Mouse (Mus musculus) layer of hippocampus, postnatal 14 days (tissue): ENCODE measurements around the gene Prox2. TPM values are rescaled to one million over a fixed set of nuclear protein-coding genes. Genes with fewer than 3 reads are reported as not detected.

Experiments used
- DNase-seq, 2 experiments: peaks; one replicate each; pipeline ENCODE4 v3.0.0; 2021 to 2022; ENCODE audit warnings: low spot score in 2 of 2, mixed read lengths in 1 of 2
- total RNA-seq, 2 experiments: library from RNA; stranded (reverse); gene quantifications; 2 replicates each; pipeline ENCODE4 v1.2.3; 2021

Prox2 gene
- total RNA-seq, 2 experiments from 2014 or later: 2.1 to 2.4 TPM

GRCm38 (mm10) chr12:85134043-85134794 lies 23.7 kb upstream of the Prox2 start:
- no peak for DNase-seq

GRCm38 (mm10) chr12:85131361-85131760 lies 20.8 kb upstream of the Prox2 start:
- DNase-seq: no peak

GRCm38 (mm10) chr12:85129426-85129978 lies 18.9 kb upstream of the Prox2 start:
- no peak for DNase-seq

- DNase-seq: no peak
Measured at GRCm38 (mm10) chr12:85126986-85127603, 16.5 kb upstream of the Prox2 start.

GRCm38 (mm10) chr12:85124751-85125150 lies 14.2 kb upstream of the Prox2 start:
- DNase-seq: no peak

GRCm38 (mm10) chr12:85123645-85124044 lies 13.1 kb upstream of the Prox2 start:
- DNase-seq: no peak

- DNase-seq: no peak
Measured at GRCm38 (mm10) chr12:85123108-85123530, 12.6 kb upstream of the Prox2 start.

DNA sequence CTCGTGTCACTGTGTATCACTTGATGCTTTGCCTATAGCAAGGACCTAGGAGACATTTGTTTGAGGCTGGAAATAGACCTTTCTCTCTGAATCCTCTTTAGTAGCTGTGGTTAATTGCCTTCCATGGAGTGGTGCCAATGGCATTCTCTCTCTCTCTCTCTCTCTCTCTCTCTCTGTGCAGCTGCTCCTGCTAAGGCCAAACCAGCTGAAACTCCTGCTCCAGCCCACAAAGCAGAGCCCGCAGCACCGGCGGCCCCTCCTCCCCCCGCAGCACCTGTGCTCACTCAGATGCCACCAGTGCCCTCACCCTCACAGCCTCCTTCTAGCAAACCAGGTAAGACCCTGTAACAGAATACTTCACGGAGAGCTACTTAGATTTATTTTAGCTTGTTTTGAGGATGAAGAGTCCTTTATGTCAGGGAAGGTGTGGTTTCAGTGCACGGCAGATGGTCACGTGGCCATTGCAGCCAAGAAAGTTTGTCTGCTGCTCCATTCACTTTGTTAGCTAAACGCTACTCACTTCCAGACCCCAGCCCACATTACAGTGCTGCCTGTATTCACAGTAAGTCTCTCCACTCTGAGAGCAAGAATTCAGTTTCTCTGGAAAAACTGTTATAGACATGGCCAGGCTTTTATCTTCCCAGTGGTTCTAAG lies 11.4 kb upstream of the Prox2 start:
- DNase-seq: no peak

DNA sequence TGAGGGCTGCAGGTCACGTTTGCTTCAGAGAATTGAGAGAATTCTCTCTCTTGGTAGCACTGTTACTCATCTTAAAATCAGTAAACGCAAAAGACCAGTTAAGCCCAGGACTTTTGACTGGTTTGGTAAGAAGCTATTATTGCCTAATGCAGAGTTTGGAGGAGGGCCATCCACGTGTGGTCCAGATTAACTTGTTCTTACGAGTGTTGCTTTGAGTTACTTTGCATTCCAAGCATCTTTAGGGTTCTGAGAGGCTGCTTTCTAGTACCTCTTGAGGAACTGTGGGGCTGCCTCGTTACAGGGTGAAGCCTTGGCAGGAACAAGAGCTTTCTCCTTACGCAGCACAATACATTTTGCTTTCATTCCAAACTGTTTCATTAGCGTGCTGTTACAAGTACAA lies 5.1 kb upstream of the Prox2 start:
- no peak for DNase-seq

DNA sequence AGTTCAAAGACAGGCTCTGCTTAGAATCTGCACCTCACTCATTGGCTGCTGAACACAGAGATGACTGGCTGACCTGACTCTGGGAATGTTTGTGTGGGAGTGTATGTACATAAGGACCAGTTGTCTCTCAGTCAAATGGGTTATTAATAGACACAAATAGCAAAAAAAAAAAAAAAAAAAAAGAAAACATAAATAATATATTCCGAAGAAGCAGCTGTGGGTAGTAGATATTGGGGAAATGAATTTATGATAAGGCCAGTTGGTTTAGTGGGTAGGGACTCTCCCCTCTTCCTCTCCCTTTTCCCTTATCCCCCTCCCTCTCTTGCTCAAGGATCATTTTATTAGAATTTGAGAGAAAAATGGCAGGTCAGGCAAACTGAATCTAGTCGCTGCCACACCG lies 3.4 kb upstream of the Prox2 start:
- no peak for DNase-seq

GRCm38 (mm10) chr12:85113337-85113736 lies 2.8 kb upstream of the Prox2 start:
- no peak for DNase-seq

DNA sequence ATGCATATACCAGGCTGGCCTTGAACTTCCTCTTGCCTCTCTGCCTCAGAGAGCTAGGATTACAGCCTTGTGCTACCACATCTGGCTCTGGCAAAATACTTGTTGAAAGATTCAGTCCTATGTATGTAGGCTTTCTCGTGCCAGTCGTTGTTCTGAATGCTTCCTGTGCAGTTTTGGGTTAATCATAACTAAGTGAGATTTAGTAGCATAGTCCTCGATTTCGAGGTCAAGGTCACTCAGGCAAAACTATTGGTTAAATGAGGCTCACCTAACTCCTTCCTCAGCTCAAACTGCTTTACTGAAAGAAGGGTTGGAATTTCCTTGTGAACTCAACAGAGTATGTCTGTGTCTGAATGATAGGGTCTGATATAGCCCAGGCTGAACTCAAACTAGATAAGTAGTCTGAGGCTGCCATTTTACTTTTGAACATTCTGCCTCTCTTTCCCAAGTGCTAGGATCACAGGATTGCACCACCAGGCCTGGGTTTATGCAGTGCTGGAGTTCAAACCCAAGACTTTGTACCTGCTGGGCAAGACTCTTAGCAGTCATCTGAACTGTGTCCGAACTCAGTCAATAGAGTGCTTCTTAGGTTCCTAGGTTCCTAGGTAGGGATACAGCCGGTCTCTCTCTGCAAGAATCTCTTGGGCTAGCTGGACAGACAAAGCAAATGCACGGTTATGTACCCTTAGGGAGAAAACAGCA lies 2.1 kb upstream of the Prox2 start:
- DNase-seq: no peak

DNA sequence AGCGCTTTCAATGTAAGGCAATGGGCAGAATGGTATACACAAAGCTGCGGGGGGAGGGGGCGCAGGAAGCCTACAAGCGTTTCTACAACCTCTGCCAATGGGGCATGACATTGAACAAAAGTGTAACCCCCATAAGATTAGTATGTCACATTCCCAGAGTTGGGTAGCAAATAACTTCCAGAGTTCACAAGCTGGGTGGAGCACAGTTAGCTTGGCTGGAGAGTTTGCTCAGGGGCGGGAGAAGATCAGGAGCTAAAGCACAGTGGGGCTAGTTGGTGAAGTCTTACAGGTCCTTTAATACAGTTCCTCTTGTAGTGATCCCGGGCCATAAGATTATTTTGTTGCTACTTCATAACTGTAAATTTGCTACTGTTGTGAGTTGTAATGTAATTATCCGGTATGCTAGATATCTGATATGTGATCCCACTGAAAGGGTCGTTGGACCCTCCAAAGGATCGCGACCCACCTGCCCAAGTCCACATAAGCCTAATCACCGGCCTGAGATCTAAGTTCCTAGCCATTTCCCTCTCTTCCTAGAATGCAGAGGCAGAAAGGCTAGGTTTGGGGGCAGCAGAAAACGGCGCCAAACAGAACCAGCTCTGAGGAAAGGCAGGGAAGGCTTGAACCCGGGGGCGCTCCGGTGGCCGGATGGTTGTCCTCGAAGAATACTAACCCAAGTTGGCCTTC lies 405 bp downstream of the Prox2 start:
- DNase-seq: no peak

DNA sequence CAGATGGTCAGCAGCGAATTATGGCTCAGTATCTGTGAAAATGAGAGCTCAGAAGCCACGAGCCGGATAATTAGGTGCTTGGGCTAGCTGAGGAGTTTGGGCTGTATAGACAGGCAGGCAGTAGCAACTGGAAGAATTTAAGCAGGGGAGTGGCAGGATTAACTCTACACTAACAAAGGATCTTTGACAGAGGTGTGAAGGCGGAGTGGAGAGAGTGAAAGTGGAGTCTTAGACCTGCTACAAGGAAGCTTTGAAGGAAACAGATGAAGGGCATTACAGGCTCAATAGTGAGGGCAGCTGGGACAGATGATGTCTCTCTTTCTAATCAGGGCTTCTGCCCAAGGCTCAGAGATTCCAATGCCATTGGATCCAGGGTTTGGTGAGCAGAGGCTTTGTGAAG lies 1.1 kb downstream of the Prox2 start:
- DNase-seq: no peak

DNA sequence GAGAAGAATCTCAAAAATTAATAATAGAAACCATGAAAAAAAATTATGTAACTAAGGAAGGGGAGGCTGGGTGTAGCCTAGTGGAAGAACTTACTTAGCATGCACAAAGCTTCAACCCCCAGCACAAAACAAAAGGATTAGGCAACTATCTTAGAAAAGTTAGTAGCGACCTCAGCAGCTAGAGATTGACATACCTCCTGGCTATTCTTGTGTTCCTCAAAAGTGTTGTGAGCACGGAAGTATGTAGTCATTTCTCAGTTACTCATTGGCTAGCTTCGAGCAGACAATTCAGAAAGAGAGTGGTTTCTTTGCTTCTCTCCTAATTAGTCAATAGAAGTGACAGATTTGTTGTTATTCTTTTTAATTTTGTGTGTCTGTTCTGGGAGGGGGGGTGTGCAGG lies 1.9 kb downstream of the Prox2 start:
- no peak for DNase-seq

DNA sequence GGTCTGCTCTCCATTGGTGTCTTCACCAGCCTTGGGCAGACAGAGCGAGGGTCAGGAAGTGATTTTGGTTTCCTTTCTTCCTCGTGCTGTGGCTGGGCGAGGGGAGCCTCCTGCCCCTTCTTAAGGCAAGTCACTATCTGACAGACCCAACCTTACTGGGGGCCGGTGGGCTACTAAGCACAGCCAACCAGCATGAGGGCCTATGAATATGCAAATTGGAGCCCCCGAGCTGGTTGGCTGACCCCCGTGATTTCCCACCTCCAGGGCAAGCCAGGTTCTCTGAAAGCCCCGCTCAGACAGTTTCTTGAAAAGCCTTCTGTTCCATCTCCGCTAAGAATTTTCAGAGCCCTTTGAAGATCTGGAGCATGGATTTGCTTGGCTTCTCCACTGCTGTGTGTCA lies 4.3 kb downstream of the Prox2 start:
- no peak for DNase-seq

DNA sequence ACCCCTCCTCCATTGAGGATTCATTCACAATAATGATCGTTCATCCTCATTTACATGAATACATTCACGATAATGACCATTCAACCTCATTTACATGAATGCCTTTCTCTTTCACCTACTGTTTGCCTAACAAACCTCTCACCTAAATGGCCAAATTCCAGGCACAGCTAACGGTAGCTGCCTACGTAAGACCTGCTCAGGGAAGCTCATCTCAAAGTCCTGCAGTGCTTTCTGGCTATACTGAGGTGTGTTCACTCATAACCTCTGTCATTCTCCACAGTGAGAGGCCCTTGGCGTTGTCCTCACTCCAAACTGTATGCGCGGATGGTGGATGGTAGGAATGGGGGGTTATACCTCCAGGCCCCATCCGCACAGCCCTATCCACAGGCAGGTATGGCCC lies 5.8 kb downstream of the Prox2 start:
- DNase-seq: no peak

DNA sequence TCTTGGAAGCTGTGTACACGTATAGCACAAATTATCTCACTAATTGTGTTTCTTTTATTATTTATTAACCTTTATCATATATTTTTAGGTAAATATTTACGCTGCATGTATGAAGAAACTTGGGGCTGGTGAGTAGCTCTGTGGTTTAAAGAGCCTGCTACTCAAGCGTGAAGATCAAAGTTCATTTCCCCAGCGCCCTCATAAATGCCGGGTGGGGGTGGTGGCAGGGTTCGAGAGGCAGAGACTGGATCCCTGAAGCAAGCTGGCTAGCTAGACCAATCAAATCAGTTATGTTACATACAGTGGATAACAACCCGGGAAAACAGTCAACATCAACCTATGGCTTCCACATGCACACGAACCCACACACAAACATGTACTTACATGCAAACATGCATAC lies 7.5 kb downstream of the Prox2 start:
- DNase-seq: no peak

DNA sequence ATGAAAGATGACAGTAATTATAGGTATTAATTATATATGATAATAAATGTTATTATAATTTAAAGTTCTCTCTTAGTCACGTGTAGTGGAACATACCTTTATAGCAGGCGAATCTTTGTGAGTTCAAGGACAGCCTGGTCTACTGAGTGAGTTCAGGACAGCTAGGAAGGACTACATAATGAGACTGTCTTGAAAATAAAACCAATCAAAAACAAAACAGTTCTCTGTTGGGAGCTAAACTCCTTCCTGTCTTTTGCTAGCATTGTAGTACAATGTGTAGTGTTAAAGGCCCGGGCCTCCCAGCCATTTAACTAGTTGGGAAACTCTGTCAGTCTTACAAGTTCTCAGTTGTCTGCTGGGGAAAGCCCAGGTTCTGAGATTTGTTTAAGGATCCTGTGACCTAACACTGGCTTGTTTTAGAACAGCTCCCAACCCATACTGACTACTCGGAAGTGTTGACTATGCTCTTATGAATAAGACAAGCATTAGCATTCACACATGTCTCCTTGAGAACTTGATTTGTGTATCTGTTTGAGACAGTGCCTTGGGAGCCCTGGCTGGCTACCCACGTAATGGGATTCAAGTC lies 8.9 kb downstream of the Prox2 start:
- DNase-seq: no peak

DNA sequence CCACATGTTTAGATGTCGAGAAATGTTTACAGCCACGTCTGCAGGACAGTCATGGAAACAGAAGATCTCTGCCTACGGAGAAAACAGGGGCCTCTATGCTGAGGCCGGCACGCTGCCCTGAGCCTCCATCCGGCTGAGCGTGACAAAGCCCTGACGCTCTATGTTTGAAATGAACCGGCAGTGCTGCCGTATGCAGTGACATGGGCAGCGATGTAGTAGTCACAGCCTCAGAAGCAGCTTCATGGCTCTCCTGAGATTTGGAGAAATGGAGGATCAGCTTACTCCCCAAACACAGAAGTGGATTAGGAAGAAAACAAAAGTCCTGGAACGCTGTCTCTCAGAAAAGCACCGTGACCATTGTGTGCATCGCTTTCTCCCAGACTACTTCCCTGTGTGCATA lies 9.6 kb downstream of the Prox2 start:
- no peak for DNase-seq

GRCm38 (mm10) chr12:85095859-85096258 lies 14.7 kb downstream of the Prox2 start:
- DNase-seq: no peak
